Mouse (Mus musculus): ENCODE data around the gene Ampd2. TPM values are rescaled to one million over a fixed set of nuclear protein-coding genes. Genes with fewer than 3 reads are reported as not detected.

Ampd2 gene
- total and polyA plus RNA-seq, 3 experiments = 4.1 to 26.3 (median 4.6) TPM

DNA sequence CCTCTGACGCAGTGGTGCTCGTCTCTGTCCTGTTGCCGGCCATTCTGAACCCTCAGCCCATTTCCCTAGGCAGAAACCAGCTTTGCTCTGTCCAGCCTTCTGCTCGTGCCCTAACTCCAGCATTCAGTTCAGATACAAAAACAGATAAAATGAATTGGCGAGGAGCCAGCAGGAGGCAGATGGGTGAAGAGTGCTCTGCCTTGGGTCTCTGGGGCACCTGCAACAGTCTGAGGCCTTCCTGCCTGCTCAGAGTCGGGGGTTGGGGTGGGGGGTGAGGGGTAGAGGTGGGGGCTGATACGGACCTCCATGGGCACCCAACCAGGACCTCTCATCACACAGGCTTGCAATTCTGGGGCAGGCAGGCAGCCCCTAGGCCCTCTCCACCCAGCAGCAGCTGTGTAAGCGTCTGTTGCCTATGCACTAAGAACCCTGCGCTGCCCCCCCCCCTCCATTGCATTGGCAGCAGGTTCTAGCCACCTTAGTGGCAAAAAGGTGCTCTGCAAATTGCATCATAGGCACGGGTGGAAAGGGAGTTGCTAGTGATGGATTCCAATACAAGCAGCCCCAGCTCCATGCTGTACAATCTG is 13.4 kb downstream of the Ampd2 start:
- Histone ChIP-seq H3K9ac (ENCODE audit: low read depth, low read length) (no peak overlapping the region), H3K27ac (no peak overlapping the region), H3K36me3 (ENCODE audit: control insufficient read depth, insufficient read depth, low read length) (no peaks in the 10 kb centered on the region), H3K79me2 (replicated peaks; ENCODE audit: control insufficient read depth, insufficient read depth, low read length) (no peaks in the 10 kb centered on the region), H3K27me3 (ENCODE audit: control insufficient read depth, insufficient read depth, low read length) (no peaks in the 10 kb centered on the region), H3K4me1 (ENCODE audit: control insufficient read depth, insufficient read depth, low read length) (no peaks in the 10 kb centered on the region; the same call in 1 of the 2 replicates), H3K4me3 (no peak overlapping the region)
- DNase-seq = no peak
- intact Hi-C loops (cut with DNase I) = loop anchor here (5.0 kb wide), 1 partner anchor 129 kb away; the partner anchor contains the start of gene Cyb561d1
- 73% methylated on average over 10 of the region's 10 CpGs for WGBS
- TF ChIP-seq EP300 (IDR thresholded peaks at IDR 0.05; ENCODE audit: insufficient read depth, low read depth, low read length) = no peak
- no peak for TF ChIP-seq POLR2A (IDR thresholded peaks at IDR 0.05; ENCODE audit: insufficient read depth, low read depth, low read length)
- TF ChIP-seq CTCF (IDR thresholded peaks at IDR 0.05) = no peak

- no peak overlapping the region for H3K4me3 ChIP-seq
- TF ChIP-seq EP300 (IDR thresholded peaks at IDR 0.05; ENCODE audit: insufficient read depth, low read depth, low read length) = 0 out of 2 replicates have a peak, but pooled peaks have one; percentile 11
- TF ChIP-seq POLR2A (IDR thresholded peaks at IDR 0.05; ENCODE audit: insufficient read depth, low read depth, low read length) = no peak
- TF ChIP-seq CTCF (IDR thresholded peaks at IDR 0.05) = no peak
- H3K27me3 ChIP-seq (ENCODE audit: control insufficient read depth, insufficient read depth, low read length) = no peaks in the 10 kb centered on the region
- no peaks in the 10 kb centered on the region; the same call in 1 of the 2 replicates for H3K4me1 ChIP-seq (ENCODE audit: control insufficient read depth, insufficient read depth, low read length)
- no peaks in the 10 kb centered on the region for H3K79me2 ChIP-seq (replicated peaks; ENCODE audit: control insufficient read depth, insufficient read depth, low read length)
- DNase-seq = peak; percentile 66 to 84
- intact Hi-C loops (cut with DNase I) = loop anchor here (1.0 to 5.0 kb wide), 2 partner anchors 78 to 132 kb away; partner anchors contain the start of gene Cyb561d1
- H3K27ac ChIP-seq = no peak overlapping the region
- no peaks in the 10 kb centered on the region for H3K36me3 ChIP-seq (ENCODE audit: control insufficient read depth, insufficient read depth, low read length)
- H3K9ac ChIP-seq (ENCODE audit: low read depth, low read length) = no peak overlapping the region
- WGBS = 59% methylated on average over 10 of the region's 10 CpGs
Observed at GRCm38 (mm10) chr3:108070295-108071293, 15.9 kb downstream of the Ampd2 start.

DNA sequence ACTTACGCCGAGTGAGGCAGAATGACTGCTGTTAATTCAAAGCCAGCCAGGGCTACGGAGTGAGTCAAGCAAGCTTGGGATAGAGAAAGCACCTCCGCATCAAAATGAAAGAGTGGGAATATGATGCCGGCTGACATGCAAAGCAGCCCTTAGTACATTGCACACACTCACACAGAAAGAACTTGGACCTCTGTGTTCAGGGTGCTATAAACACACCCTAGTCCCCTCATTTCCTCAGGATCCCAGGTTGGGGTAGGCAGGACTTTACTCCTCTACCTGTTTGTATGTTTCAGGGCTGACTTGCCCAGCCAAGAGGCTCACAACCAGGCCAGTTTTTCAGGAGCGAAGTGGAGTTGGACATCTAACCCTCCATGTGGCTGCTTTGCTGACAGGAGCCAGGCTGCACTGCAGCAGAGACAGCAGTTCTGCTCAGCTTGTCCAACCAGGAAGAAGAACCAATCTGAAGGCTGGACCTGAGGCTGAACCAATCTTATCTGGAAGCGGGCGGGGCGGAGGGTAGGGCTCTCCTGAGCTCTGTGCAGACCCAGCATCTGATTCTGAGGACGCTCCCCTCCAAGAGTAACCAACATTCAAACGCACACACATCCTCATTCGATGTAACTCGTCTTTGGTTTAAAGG is 17.1 kb downstream of the Ampd2 start:
- no peak overlapping the region; the same call in 1 of the 2 replicates for H3K27ac ChIP-seq
- no peak overlapping the region for H3K4me3 ChIP-seq
- H3K4me1 ChIP-seq (ENCODE audit: control insufficient read depth, insufficient read depth, low read length) = no peaks in the 10 kb centered on the region; the same call in 1 of the 2 replicates
- H3K27me3 ChIP-seq (ENCODE audit: control insufficient read depth, insufficient read depth, low read length) = no peaks in the 10 kb centered on the region
- H3K79me2 ChIP-seq (replicated peaks; ENCODE audit: control insufficient read depth, insufficient read depth, low read length) = no peaks in the 10 kb centered on the region
- no peaks in the 10 kb centered on the region for H3K36me3 ChIP-seq (ENCODE audit: control insufficient read depth, insufficient read depth, low read length)
- peak in 1 of 2 experiments; percentile 46 for DNase-seq
- 56% methylated on average over 13 of the region's 13 CpGs for WGBS
- intact Hi-C loops (cut with DNase I) = no loop called here
- no peak for TF ChIP-seq EP300 (IDR thresholded peaks at IDR 0.05; ENCODE audit: insufficient read depth, low read depth, low read length)
- no peak for TF ChIP-seq CTCF (IDR thresholded peaks at IDR 0.05)
- TF ChIP-seq POLR2A (IDR thresholded peaks at IDR 0.05; ENCODE audit: insufficient read depth, low read depth, low read length) = 0 out of 2 replicates have a peak, but pooled peaks have one; percentile 24
- no peak overlapping the region for H3K9ac ChIP-seq (ENCODE audit: low read depth, low read length)

DNA sequence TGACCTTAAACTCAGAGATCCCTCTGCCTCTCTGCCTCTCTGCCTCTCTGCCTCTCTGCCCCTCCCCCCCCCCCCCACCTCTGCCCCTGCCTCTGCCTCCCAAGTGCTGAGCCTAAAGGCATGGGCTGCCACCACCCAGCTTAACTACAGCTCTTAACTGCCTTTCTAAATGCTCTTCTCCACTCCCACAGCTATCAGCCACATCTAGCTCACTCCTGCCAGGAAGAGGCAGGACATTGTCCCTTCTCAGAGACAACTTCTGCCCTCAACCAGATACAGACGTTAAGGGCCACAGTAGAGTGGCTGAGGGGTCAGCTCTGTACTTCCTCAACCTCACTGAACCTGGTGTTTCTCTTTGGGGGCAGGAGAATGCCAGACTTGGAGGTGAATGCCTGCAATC is 17.6 kb downstream of the Ampd2 start:
- Histone ChIP-seq H3K27me3 (ENCODE audit: control insufficient read depth, insufficient read depth, low read length) (no peaks in the 10 kb centered on the region), H3K79me2 (replicated peaks; ENCODE audit: control insufficient read depth, insufficient read depth, low read length) (no peaks in the 10 kb centered on the region), H3K27ac (no peak overlapping the region), H3K4me3 (no peak overlapping the region), H3K4me1 (ENCODE audit: control insufficient read depth, insufficient read depth, low read length) (no peaks in the 10 kb centered on the region; the same call in 1 of the 2 replicates), H3K36me3 (ENCODE audit: control insufficient read depth, insufficient read depth, low read length) (no peaks in the 10 kb centered on the region), H3K9ac (ENCODE audit: low read depth, low read length) (no peak overlapping the region)
- intact Hi-C loops (cut with DNase I) = no loop called here
- WGBS = 12% methylated on average over 1 of the region's 1 CpGs
- TF ChIP-seq POLR2A (IDR thresholded peaks at IDR 0.05; ENCODE audit: insufficient read depth, low read depth, low read length) (no peak), CTCF (IDR thresholded peaks at IDR 0.05) (no peak), EP300 (IDR thresholded peaks at IDR 0.05; ENCODE audit: insufficient read depth, low read depth, low read length) (no peak)
- no peak for DNase-seq

DNA sequence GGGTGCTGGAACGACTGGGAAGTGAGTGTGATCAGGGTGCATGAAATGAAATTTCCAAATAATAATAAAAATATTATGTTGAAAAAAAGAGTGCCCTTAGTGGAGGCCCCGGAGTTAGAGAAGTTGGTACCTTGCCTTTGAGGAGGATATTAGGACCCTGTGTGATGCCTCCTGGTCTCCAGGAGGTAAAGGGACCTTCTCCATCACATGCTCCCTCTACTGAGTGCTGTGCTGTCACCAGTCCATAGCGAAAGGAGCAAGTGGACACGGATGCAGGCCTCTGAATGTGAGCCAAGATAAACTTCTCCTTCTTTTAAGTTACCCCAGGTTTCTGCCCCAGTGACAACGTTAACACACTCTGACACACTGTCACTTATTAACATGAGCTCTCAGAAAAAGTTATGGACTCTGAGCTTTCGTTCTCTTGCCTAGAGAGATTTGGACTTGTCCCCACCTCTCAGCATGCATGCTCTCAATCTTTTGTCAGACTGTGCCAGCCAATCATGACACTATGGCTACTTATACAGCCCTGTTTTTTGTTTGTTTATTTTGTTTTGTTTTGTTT is 19.0 kb downstream of the Ampd2 start:
- intact Hi-C loops (cut with DNase I) = no loop called here
- DNase-seq = no peak

More for the DNA sequence above, 19.0 kb downstream of the Ampd2 start:
- no peak overlapping the region for H3K9ac ChIP-seq (ENCODE audit: low read depth, low read length)
- H3K4me3 ChIP-seq = no peak overlapping the region
- WGBS = 55% methylated on average over 6 of the region's 6 CpGs
- H3K79me2 ChIP-seq (replicated peaks; ENCODE audit: control insufficient read depth, insufficient read depth, low read length) = no peaks in the 10 kb centered on the region
- no peaks in the 10 kb centered on the region for H3K36me3 ChIP-seq (ENCODE audit: control insufficient read depth, insufficient read depth, low read length)
- no peaks in the 10 kb centered on the region for H3K27me3 ChIP-seq (ENCODE audit: control insufficient read depth, insufficient read depth, low read length)
- no peak overlapping the region for H3K27ac ChIP-seq
- TF ChIP-seq POLR2A (IDR thresholded peaks at IDR 0.05; ENCODE audit: insufficient read depth, low read depth, low read length) = no peak
- no peak for TF ChIP-seq EP300 (IDR thresholded peaks at IDR 0.05; ENCODE audit: insufficient read depth, low read depth, low read length)
- H3K4me1 ChIP-seq (ENCODE audit: control insufficient read depth, insufficient read depth, low read length) = no peaks in the 10 kb centered on the region; the same call in 1 of the 2 replicates

All from heart, adult 2 months (tissue).